Mouse (Mus musculus): ENCODE measurements around the gene Lrrc23. TPM values are rescaled to one million over a fixed set of nuclear protein-coding genes. Genes with fewer than 3 reads are reported as not detected.
A peak's percentile ranks its signal among the peaks of the same experiment; 100 is the strongest.

Lrrc23 gene
- polyA plus RNA-seq, 1 experiment from 2014 or later = 4.8 TPM

GRCm38 (mm10) chr6:124757909-124758848, 21.3 kb downstream of the Lrrc23 start:
- Histone ChIP-seq H3K9ac (peak overlapping the region; percentile 81; the same call in 1 of the 2 replicates), H3K4me2 (peak overlapping the region; percentile 72), H3K27me3 (replicated peaks) (no peaks in the 10 kb centered on the region), H3K27ac (peak overlapping the region; percentile 96), H3K36me3 (replicated peaks) (no peaks in the 10 kb centered on the region), H3K4me1 (peaks cover 44% of the 10 kb centered on the region), H3K9me3 (no peaks in the 10 kb centered on the region), H3K4me3 (peak overlapping the region; percentile 58)
- WGBS = 16% methylated on average over 5 of the region's 5 CpGs
- ATAC-seq (replicated peaks) = peak; percentile 32

GRCm38 (mm10) chr6:124757351-124757880, 22.1 kb downstream of the Lrrc23 start:
- Histone ChIP-seq H3K9me3 (no peaks in the 10 kb centered on the region), H3K9ac (peak overlapping the region; percentile 81), H3K27ac (peak overlapping the region; percentile 96), H3K36me3 (replicated peaks) (no peaks in the 10 kb centered on the region), H3K4me2 (peak overlapping the region; percentile 72), H3K27me3 (replicated peaks) (no peaks in the 10 kb centered on the region), H3K4me1 (peaks cover 45% of the 10 kb centered on the region), H3K4me3 (peak overlapping the region; percentile 58)
- no peak for ATAC-seq (replicated peaks)
- 4% methylated on average over 5 of the region's 5 CpGs for WGBS

- peak overlapping the region; percentile 81 for H3K9ac ChIP-seq
- H3K4me2 ChIP-seq = peak overlapping the region; percentile 72
- under 1% methylated on average over 53 of the region's 54 CpGs for WGBS
These were observed 22.7 kb downstream of the Lrrc23 start for GRCm38 (mm10) chr6:124756652-124757350.

GRCm38 (mm10) chr6:124755831-124756595, 23.5 kb downstream of the Lrrc23 start, which contains the start of the genes Gm45234 and Atn1:
Gene Gm45234 (minus strand): TSS chr6:124756021.
Gene Atn1 (minus strand): TSS chr6:124756524.
- peak within 1 kb of the TSS; percentile 58 for H3K4me3 ChIP-seq

More at GRCm38 (mm10) chr6:124756652-124757350, 22.7 kb downstream of the Lrrc23 start:
- peaks cover 45% of the 10 kb centered on the region for H3K4me1 ChIP-seq
- H3K9me3 ChIP-seq = no peaks in the 10 kb centered on the region
- no peaks in the 10 kb centered on the region for H3K27me3 ChIP-seq (replicated peaks)
- peak; percentile 79 for ATAC-seq (replicated peaks)
- peak overlapping the region; percentile 58 for H3K4me3 ChIP-seq
- H3K27ac ChIP-seq = peak overlapping the region; percentile 96
- H3K36me3 ChIP-seq (replicated peaks) = no peaks in the 10 kb centered on the region

GRCm38 (mm10) chr6:124755306-124755705, 24.2 kb downstream of the Lrrc23 start:
- no peak for ATAC-seq (replicated peaks)
- Histone ChIP-seq H3K4me2 (peak overlapping the region; percentile 72), H3K36me3 (replicated peaks) (no peaks in the 10 kb centered on the region), H3K4me3 (peak overlapping the region; percentile 58), H3K9me3 (no peaks in the 10 kb centered on the region), H3K27ac (peak overlapping the region; percentile 96), H3K4me1 (peaks cover 50% of the 10 kb centered on the region), H3K27me3 (replicated peaks) (no peaks in the 10 kb centered on the region), H3K9ac (peak overlapping the region; percentile 81)
- whole genome bisulfite sequencing = 0% methylated on average over 3 of the region's 3 CpGs

More at GRCm38 (mm10) chr6:124755831-124756595, 23.5 kb downstream of the Lrrc23 start, which contains the start of the genes Gm45234 and Atn1:
- no peaks in the 10 kb centered on the region for H3K9me3 ChIP-seq
- H3K9ac ChIP-seq = peak within 1 kb of the TSS; percentile 81
- peak within 1 kb of the TSS; percentile 72 for H3K4me2 ChIP-seq
- H3K4me1 ChIP-seq = peaks cover 45% of the 10 kb centered on the region
- H3K27ac ChIP-seq = peak within 1 kb of the TSS; percentile 96
- peak; percentile 61 for ATAC-seq (replicated peaks)
- H3K36me3 ChIP-seq (replicated peaks) = no peaks in the 10 kb centered on the region
- no peaks in the 10 kb centered on the region for H3K27me3 ChIP-seq (replicated peaks)
- WGBS = under 1% methylated on average over 33 of the region's 100 CpGs

GRCm38 (mm10) chr6:124753861-124754260, 25.7 kb downstream of the Lrrc23 start:
- H3K4me1 ChIP-seq = peaks cover 51% of the 10 kb centered on the region
- no peak overlapping the region for H3K27ac ChIP-seq
- 0 out of 2 replicates have a peak overlapping the region, but pooled peaks have one; percentile 4 for H3K4me2 ChIP-seq
- H3K9me3 ChIP-seq = no peaks in the 10 kb centered on the region
- WGBS = 94% methylated on average over 2 of the region's 2 CpGs
- peaks cover 8% of the 10 kb centered on the region; the same call in 1 of the 2 replicates for H3K36me3 ChIP-seq (replicated peaks)
- ATAC-seq (replicated peaks) = no peak
- no peak overlapping the region for H3K4me3 ChIP-seq
- no peaks in the 10 kb centered on the region for H3K27me3 ChIP-seq (replicated peaks)
- H3K9ac ChIP-seq = no peak overlapping the region

- H3K4me1 ChIP-seq = peaks cover 43% of the 10 kb centered on the region
- H3K4me3 ChIP-seq = no peak overlapping the region
- WGBS = 86% methylated on average over 8 of the region's 8 CpGs
- H3K4me2 ChIP-seq = no peak overlapping the region
- no peak for ATAC-seq (replicated peaks)
- no peak overlapping the region for H3K27ac ChIP-seq
- no peaks in the 10 kb centered on the region for H3K9me3 ChIP-seq
- no peak overlapping the region for H3K9ac ChIP-seq
- H3K27me3 ChIP-seq (replicated peaks) = no peaks in the 10 kb centered on the region
- peaks cover 18% of the 10 kb centered on the region; the same call in 1 of the 2 replicates for H3K36me3 ChIP-seq (replicated peaks)
These were observed 29.1 kb downstream of the Lrrc23 start for GRCm38 (mm10) chr6:124750405-124750804.

- H3K4me2 ChIP-seq = peak overlapping the region; percentile 70
- H3K27me3 ChIP-seq (replicated peaks) = no peaks in the 10 kb centered on the region
- peak overlapping the region; percentile 89 for H3K27ac ChIP-seq
- peak; percentile 1; the same call in 1 of the 2 replicates for ATAC-seq (replicated peaks)
- WGBS = 86% methylated on average over 7 of the region's 7 CpGs
- H3K4me3 ChIP-seq = peak overlapping the region; percentile 42; the same call in 1 of the 2 replicates
- peak overlapping the region; percentile 48; the same call in 1 of the 2 replicates for H3K9ac ChIP-seq
- H3K9me3 ChIP-seq = no peaks in the 10 kb centered on the region
- H3K36me3 ChIP-seq (replicated peaks) = peaks cover 41% of the 10 kb centered on the region
- peaks cover 36% of the 10 kb centered on the region for H3K4me1 ChIP-seq
These were observed 32.6 kb downstream of the Lrrc23 start for GRCm38 (mm10) chr6:124746654-124747632.

- peak overlapping the region; percentile 89 for H3K27ac ChIP-seq
- WGBS = 18% methylated on average over 8 of the region's 8 CpGs
- H3K9ac ChIP-seq = peak overlapping the region; percentile 48
- ATAC-seq (replicated peaks) = peak; percentile 16
- H3K36me3 ChIP-seq (replicated peaks) = peaks cover 41% of the 10 kb centered on the region
- H3K4me3 ChIP-seq = peak overlapping the region; percentile 42
- H3K4me1 ChIP-seq = peaks cover 42% of the 10 kb centered on the region
- no peaks in the 10 kb centered on the region for H3K9me3 ChIP-seq
- no peaks in the 10 kb centered on the region for H3K27me3 ChIP-seq (replicated peaks)
- peak overlapping the region; percentile 70 for H3K4me2 ChIP-seq
These were observed 33.3 kb downstream of the Lrrc23 start for GRCm38 (mm10) chr6:124746296-124746605.

GRCm38 (mm10) chr6:124745490-124746295, 33.8 kb downstream of the Lrrc23 start:
- Histone ChIP-seq H3K9ac (peak overlapping the region; percentile 48), H3K27ac (peak overlapping the region; percentile 89), H3K27me3 (replicated peaks) (no peaks in the 10 kb centered on the region), H3K4me3 (peak overlapping the region; percentile 42), H3K36me3 (replicated peaks) (peaks cover 41% of the 10 kb centered on the region), H3K9me3 (no peaks in the 10 kb centered on the region), H3K4me1 (peaks cover 41% of the 10 kb centered on the region), H3K4me2 (peak overlapping the region; percentile 70)
- peak; percentile 83 for ATAC-seq (replicated peaks)
- under 1% methylated on average over 85 of the region's 85 CpGs for WGBS
